Mouse (Mus musculus) midbrain, embryonic 10.5 days (tissue): ENCODE results near the gene B3gat2. TPM values are rescaled to one million over a fixed set of nuclear protein-coding genes. Genes with fewer than 3 reads are reported as not detected.

Source experiments
- DNase-seq: peaks from one replicate; pipeline ENCODE4 v3.0.0-alpha.2; 2017; ENCODE audit warnings: low spot score
- H3K27ac ChIP-seq: fragments of 300-500 bp; sonication (generic); replicated peaks from 2 replicates; pipeline ENCODE4 v1.5.1; 2016; ENCODE audit warnings: mild to moderate bottlenecking
- H3K27me3 ChIP-seq: fragments of 300-500 bp; sonication (generic); 2 replicates; pipeline ENCODE4 v1.6.1; 2016; ENCODE audit warnings: low read depth, mild to moderate bottlenecking; ENCODE audit not compliant: poor library complexity, severe bottlenecking
- H3K36me3 ChIP-seq: fragments of 300-500 bp; sonication (generic); 2 replicates; pipeline ENCODE4 v1.6.1; 2016; ENCODE audit warnings: mild to moderate bottlenecking, moderate library complexity
- H3K4me1 ChIP-seq: fragments of 300-500 bp; sonication (generic); 2 replicates; pipeline ENCODE4 v1.6.1; 2016
- H3K4me3 ChIP-seq: fragments of 300-500 bp; sonication (generic); 2 replicates; pipeline ENCODE4 v1.5.1; 2016; ENCODE audit warnings: mild to moderate bottlenecking, moderate library complexity
- H3K9me3 ChIP-seq: fragments of 300-500 bp; sonication (generic); replicated peaks from 2 replicates; pipeline ENCODE4 v1.6.1; 2016; ENCODE audit warnings: mild to moderate bottlenecking
- WGBS: fragments of 180-500 bp; shearing (Covaris S2); methylation state at CpG from one replicate; pipeline ENCODE4 v1.1.7; 2016; 5-methylcytosine and 5-hydroxymethylcytosine counted together
- polyA plus RNA-seq: library from polyadenylated mRNA; unstranded; fragments of >200 nt; fragmentation: Nextera tagmentation; extraction: Ambion mirVana; gene quantifications from 2 replicates; pipeline ENCODE4 v1.2.1, GENCODE M21; 2016

The B3gat2 gene
- 1.1 TPM in 2 replicates for polyA plus RNA-seq

GRCm38 (mm10) chr1:23761502-23762135, at the start of gene B3gat2:
TSS of gene B3gat2 (plus strand) at chr1:23761753.
- Histone ChIP-seq H3K27ac (peak within 1 kb of the TSS; percentile 63), H3K4me3 (peak within 1 kb of the TSS; percentile 74), H3K27me3 (peaks cover 69% of the 10 kb centered on the region), H3K36me3 (no peaks in the 10 kb centered on the region), H3K9me3 (no peaks in the 10 kb centered on the region), H3K4me1 (peaks cover 26% of the 10 kb centered on the region)
- DNase-seq: no peak
- WGBS: under 1% methylated on average over 31 of the region's 34 CpGs

- 89% methylated on average over 8 of the region's 8 CpGs for WGBS
- Histone ChIP-seq H3K27me3 (no peaks in the 10 kb centered on the region), H3K9me3 (no peaks in the 10 kb centered on the region), H3K4me3 (no peak overlapping the region), H3K27ac (no peak overlapping the region), H3K4me1 (no peaks in the 10 kb centered on the region), H3K36me3 (no peaks in the 10 kb centered on the region)
- no peak for DNase-seq
Observed at GRCm38 (mm10) chr1:23720326-23720725, 41.2 kb upstream of the B3gat2 start.

GRCm38 (mm10) chr1:23721036-23721435, 40.5 kb upstream of the B3gat2 start:
- no peak overlapping the region for H3K27ac ChIP-seq
- no peaks in the 10 kb centered on the region for H3K9me3 ChIP-seq
- DNase-seq: no peak
- 81% methylated on average over 2 of the region's 2 CpGs for WGBS
- no peaks in the 10 kb centered on the region for H3K27me3 ChIP-seq
- no peaks in the 10 kb centered on the region for H3K4me1 ChIP-seq
- no peaks in the 10 kb centered on the region for H3K36me3 ChIP-seq
- no peak overlapping the region for H3K4me3 ChIP-seq

GRCm38 (mm10) chr1:23722469-23723372, 38.8 kb upstream of the B3gat2 start:
- Histone ChIP-seq H3K27me3 (no peaks in the 10 kb centered on the region), H3K4me1 (no peaks in the 10 kb centered on the region), H3K36me3 (no peaks in the 10 kb centered on the region), H3K27ac (no peak overlapping the region), H3K9me3 (no peaks in the 10 kb centered on the region), H3K4me3 (no peak overlapping the region)
- no peak for DNase-seq
- WGBS: 74% methylated on average over 15 of the region's 15 CpGs

- no peak for DNase-seq
- Histone ChIP-seq H3K36me3 (no peaks in the 10 kb centered on the region), H3K4me3 (no peak overlapping the region), H3K27me3 (no peaks in the 10 kb centered on the region), H3K27ac (no peak overlapping the region), H3K4me1 (no peaks in the 10 kb centered on the region), H3K9me3 (no peaks in the 10 kb centered on the region)
- WGBS: 87% methylated on average over 5 of the region's 5 CpGs
Observed at GRCm38 (mm10) chr1:23731324-23731723, 30.2 kb upstream of the B3gat2 start.

GRCm38 (mm10) chr1:23750864-23751532, 10.6 kb upstream of the B3gat2 start:
- H3K4me3 ChIP-seq: no peak overlapping the region
- 86% methylated on average over 3 of the region's 3 CpGs for WGBS

GRCm38 (mm10) chr1:23753091-23753490, 8.5 kb upstream of the B3gat2 start:
- Histone ChIP-seq H3K27ac (no peak overlapping the region), H3K4me1 (no peaks in the 10 kb centered on the region), H3K36me3 (no peaks in the 10 kb centered on the region), H3K4me3 (no peak overlapping the region), H3K9me3 (no peaks in the 10 kb centered on the region), H3K27me3 (no peaks in the 10 kb centered on the region)
- no peak for DNase-seq
- WGBS: 79% methylated on average over 2 of the region's 2 CpGs

More at GRCm38 (mm10) chr1:23750864-23751532, 10.6 kb upstream of the B3gat2 start:
- H3K9me3 ChIP-seq: no peaks in the 10 kb centered on the region
- no peaks in the 10 kb centered on the region for H3K4me1 ChIP-seq
- no peak for DNase-seq
- no peak overlapping the region for H3K27ac ChIP-seq
- no peaks in the 10 kb centered on the region for H3K36me3 ChIP-seq
- no peaks in the 10 kb centered on the region for H3K27me3 ChIP-seq

- H3K27ac ChIP-seq: no peak overlapping the region
- no peak overlapping the region for H3K4me3 ChIP-seq
- 88% methylated on average over 6 of the region's 6 CpGs for WGBS
- H3K9me3 ChIP-seq: no peaks in the 10 kb centered on the region
- no peaks in the 10 kb centered on the region for H3K4me1 ChIP-seq
- DNase-seq: no peak
- no peaks in the 10 kb centered on the region for H3K27me3 ChIP-seq
- no peaks in the 10 kb centered on the region for H3K36me3 ChIP-seq
Observed at GRCm38 (mm10) chr1:23753591-23753990, 8.0 kb upstream of the B3gat2 start.

GRCm38 (mm10) chr1:23754340-23754739, 7.2 kb upstream of the B3gat2 start:
- Histone ChIP-seq H3K9me3 (no peaks in the 10 kb centered on the region), H3K4me3 (no peak overlapping the region), H3K4me1 (no peaks in the 10 kb centered on the region), H3K36me3 (no peaks in the 10 kb centered on the region), H3K27ac (no peak overlapping the region), H3K27me3 (peaks cover 7% of the 10 kb centered on the region)
- WGBS: 68% methylated on average over 1 of the region's 1 CpGs
- no peak for DNase-seq

GRCm38 (mm10) chr1:23754967-23755366, 6.6 kb upstream of the B3gat2 start:
- no peak for DNase-seq
- no peaks in the 10 kb centered on the region for H3K4me1 ChIP-seq
- H3K9me3 ChIP-seq: no peaks in the 10 kb centered on the region
- peaks cover 13% of the 10 kb centered on the region for H3K27me3 ChIP-seq
- no peaks in the 10 kb centered on the region for H3K36me3 ChIP-seq
- H3K4me3 ChIP-seq: no peak overlapping the region
- H3K27ac ChIP-seq: no peak overlapping the region
- 96% methylated on average over 1 of the region's 1 CpGs for WGBS

GRCm38 (mm10) chr1:23762136-23762687, 659 bp downstream of the B3gat2 start:
- peak overlapping the region; percentile 63 for H3K27ac ChIP-seq
- peak; percentile 71 for DNase-seq
- under 1% methylated on average over 45 of the region's 45 CpGs for WGBS
- H3K9me3 ChIP-seq: no peaks in the 10 kb centered on the region
- peaks cover 69% of the 10 kb centered on the region for H3K27me3 ChIP-seq
- peak overlapping the region; percentile 74 for H3K4me3 ChIP-seq
- peaks cover 26% of the 10 kb centered on the region for H3K4me1 ChIP-seq
- H3K36me3 ChIP-seq: no peaks in the 10 kb centered on the region

GRCm38 (mm10) chr1:23762782-23763630, 1.5 kb downstream of the B3gat2 start:
- peaks cover 26% of the 10 kb centered on the region for H3K4me1 ChIP-seq
- no peaks in the 10 kb centered on the region for H3K36me3 ChIP-seq
- H3K9me3 ChIP-seq: no peaks in the 10 kb centered on the region
- peak overlapping the region; percentile 63 for H3K27ac ChIP-seq
- peak overlapping the region; percentile 74 for H3K4me3 ChIP-seq
- WGBS: 1% methylated on average over 65 of the region's 65 CpGs
- peaks cover 69% of the 10 kb centered on the region for H3K27me3 ChIP-seq
- peak; percentile 95 for DNase-seq
